Mouse (Mus musculus): Measurements from ENCODE around the gene Tuba3a. TPM values are rescaled to one million over a fixed set of nuclear protein-coding genes. Genes with fewer than 3 reads are reported as not detected.
A peak's percentile ranks its signal among the peaks of the same experiment; 100 is the strongest.

Gene Tuba3a
- polyA plus RNA-seq, 1 experiment from 2014 or later = not detected

GRCm38 (mm10) chr6:125265239-125265638 is 20.6 kb downstream of the Tuba3a start:
- Histone ChIP-seq H3K9me3 (replicated peaks) (no peaks in the 10 kb centered on the region), H3K9ac (no peak overlapping the region), H3K4me2 (no peak overlapping the region), H3K4me1 (replicated peaks) (no peaks in the 10 kb centered on the region), H3K4me3 (replicated peaks) (no peak overlapping the region), H3K27ac (replicated peaks) (no peak overlapping the region), H3K27me3 (no peaks in the 10 kb centered on the region), H3K36me3 (replicated peaks) (no peaks in the 10 kb centered on the region)
- WGBS (ENCODE audit: insufficient replicate concordance) = 42% methylated on average over 10 of the region's 10 CpGs
- ATAC-seq (ENCODE audit: insufficient read depth) = no peak

- H3K27ac ChIP-seq (replicated peaks) = no peak overlapping the region
- no peak overlapping the region for H3K9ac ChIP-seq
- H3K4me3 ChIP-seq (replicated peaks) = no peak overlapping the region
- no peaks in the 10 kb centered on the region for H3K27me3 ChIP-seq
- no peak for ATAC-seq (ENCODE audit: insufficient read depth)
- H3K36me3 ChIP-seq (replicated peaks) = no peaks in the 10 kb centered on the region
- H3K4me2 ChIP-seq = no peak overlapping the region
- no peaks in the 10 kb centered on the region for H3K4me1 ChIP-seq (replicated peaks)
- WGBS (ENCODE audit: insufficient replicate concordance) = 72% methylated on average over 9 of the region's 9 CpGs
- H3K9me3 ChIP-seq (replicated peaks) = no peaks in the 10 kb centered on the region
These were observed 21.6 kb downstream of the Tuba3a start for GRCm38 (mm10) chr6:125264219-125264618.

- Histone ChIP-seq H3K4me2 (no peak overlapping the region), H3K36me3 (replicated peaks) (no peaks in the 10 kb centered on the region), H3K9me3 (replicated peaks) (no peaks in the 10 kb centered on the region), H3K4me3 (replicated peaks) (no peak overlapping the region), H3K27ac (replicated peaks) (no peak overlapping the region), H3K27me3 (no peaks in the 10 kb centered on the region), H3K4me1 (replicated peaks) (no peaks in the 10 kb centered on the region), H3K9ac (no peak overlapping the region)
- ATAC-seq (ENCODE audit: insufficient read depth) = no peak
- 63% methylated on average over 10 of the region's 10 CpGs for WGBS (ENCODE audit: insufficient replicate concordance)
These were observed 25.8 kb downstream of the Tuba3a start for GRCm38 (mm10) chr6:125260006-125260555.

GRCm38 (mm10) chr6:125256222-125256966 is 29.4 kb downstream of the Tuba3a start:
- Histone ChIP-seq H3K4me2 (no peak overlapping the region), H3K36me3 (replicated peaks) (no peaks in the 10 kb centered on the region), H3K27me3 (no peaks in the 10 kb centered on the region), H3K4me3 (replicated peaks) (no peak overlapping the region), H3K27ac (replicated peaks) (no peak overlapping the region), H3K9me3 (replicated peaks) (no peaks in the 10 kb centered on the region), H3K9ac (no peak overlapping the region), H3K4me1 (replicated peaks) (0 out of 2 replicates have a peak, but pooled peaks cover 3% of the 10 kb centered on the region)
- 52% methylated on average over 8 of the region's 8 CpGs for WGBS (ENCODE audit: insufficient replicate concordance)
- no peak for ATAC-seq (ENCODE audit: insufficient read depth)

- no peak overlapping the region for H3K4me3 ChIP-seq (replicated peaks)
- H3K4me2 ChIP-seq = no peak overlapping the region
- H3K4me1 ChIP-seq (replicated peaks) = 0 out of 2 replicates have a peak, but pooled peaks cover 3% of the 10 kb centered on the region
- no peaks in the 10 kb centered on the region for H3K9me3 ChIP-seq (replicated peaks)
- H3K9ac ChIP-seq = no peak overlapping the region
- 67% methylated on average over 7 of the region's 7 CpGs for WGBS (ENCODE audit: insufficient replicate concordance)
- no peaks in the 10 kb centered on the region for H3K27me3 ChIP-seq
- no peak for ATAC-seq (ENCODE audit: insufficient read depth)
- H3K27ac ChIP-seq (replicated peaks) = no peak overlapping the region
- no peaks in the 10 kb centered on the region for H3K36me3 ChIP-seq (replicated peaks)
These were observed 30.3 kb downstream of the Tuba3a start for GRCm38 (mm10) chr6:125255516-125256044.

GRCm38 (mm10) chr6:125253863-125254715 is 31.8 kb downstream of the Tuba3a start:
- peak overlapping the region; percentile 27 for H3K4me2 ChIP-seq
- H3K9me3 ChIP-seq (replicated peaks) = no peaks in the 10 kb centered on the region
- no peak for ATAC-seq (ENCODE audit: insufficient read depth)
- no peak overlapping the region for H3K9ac ChIP-seq
- WGBS (ENCODE audit: insufficient replicate concordance) = 27% methylated on average over 14 of the region's 14 CpGs
- 0 out of 2 replicates have a peak, but pooled peaks cover 3% of the 10 kb centered on the region for H3K4me1 ChIP-seq (replicated peaks)
- no peaks in the 10 kb centered on the region for H3K36me3 ChIP-seq (replicated peaks)
- no peak overlapping the region for H3K27ac ChIP-seq (replicated peaks)
- H3K4me3 ChIP-seq (replicated peaks) = no peak overlapping the region
- no peaks in the 10 kb centered on the region for H3K27me3 ChIP-seq

- 73% methylated on average over 8 of the region's 8 CpGs for WGBS (ENCODE audit: insufficient replicate concordance)
- Histone ChIP-seq H3K4me3 (replicated peaks) (no peak overlapping the region), H3K36me3 (replicated peaks) (no peaks in the 10 kb centered on the region), H3K9ac (no peak overlapping the region), H3K27ac (replicated peaks) (no peak overlapping the region), H3K4me2 (no peak overlapping the region), H3K4me1 (replicated peaks) (0 out of 2 replicates have a peak, but pooled peaks cover 3% of the 10 kb centered on the region), H3K9me3 (replicated peaks) (no peaks in the 10 kb centered on the region), H3K27me3 (no peaks in the 10 kb centered on the region)
- ATAC-seq (ENCODE audit: insufficient read depth) = no peak
These were observed 33.1 kb downstream of the Tuba3a start for GRCm38 (mm10) chr6:125252711-125253110.

GRCm38 (mm10) chr6:125252285-125252684 is 33.6 kb downstream of the Tuba3a start:
- Histone ChIP-seq H3K4me2 (no peak overlapping the region), H3K9me3 (replicated peaks) (no peaks in the 10 kb centered on the region), H3K4me1 (replicated peaks) (0 out of 2 replicates have a peak, but pooled peaks cover 3% of the 10 kb centered on the region), H3K36me3 (replicated peaks) (no peaks in the 10 kb centered on the region), H3K4me3 (replicated peaks) (no peak overlapping the region), H3K27me3 (no peaks in the 10 kb centered on the region), H3K27ac (replicated peaks) (no peak overlapping the region), H3K9ac (no peak overlapping the region)
- WGBS (ENCODE audit: insufficient replicate concordance) = 43% methylated on average over 3 of the region's 3 CpGs
- no peak for ATAC-seq (ENCODE audit: insufficient read depth)

- H3K36me3 ChIP-seq (replicated peaks) = no peaks in the 10 kb centered on the region
- no peak overlapping the region for H3K4me3 ChIP-seq (replicated peaks)
- no peak overlapping the region for H3K27ac ChIP-seq (replicated peaks)
- H3K27me3 ChIP-seq = no peaks in the 10 kb centered on the region
- no peak for ATAC-seq (ENCODE audit: insufficient read depth)
- H3K9me3 ChIP-seq (replicated peaks) = no peaks in the 10 kb centered on the region
- no peak overlapping the region for H3K4me2 ChIP-seq
- 25% methylated on average over 1 of the region's 1 CpGs for WGBS (ENCODE audit: insufficient replicate concordance)
- H3K9ac ChIP-seq = no peak overlapping the region
- H3K4me1 ChIP-seq (replicated peaks) = no peaks in the 10 kb centered on the region
These were observed 41.3 kb downstream of the Tuba3a start for GRCm38 (mm10) chr6:125244551-125244950.

- Histone ChIP-seq H3K9ac (no peak overlapping the region), H3K9me3 (replicated peaks) (no peaks in the 10 kb centered on the region), H3K4me3 (replicated peaks) (no peak overlapping the region), H3K36me3 (replicated peaks) (no peaks in the 10 kb centered on the region), H3K4me2 (no peak overlapping the region), H3K4me1 (replicated peaks) (0 out of 2 replicates have a peak, but pooled peaks cover 3% of the 10 kb centered on the region), H3K27me3 (no peaks in the 10 kb centered on the region), H3K27ac (replicated peaks) (no peak overlapping the region)
- WGBS (ENCODE audit: insufficient replicate concordance) = 36% methylated on average over 8 of the region's 8 CpGs
- no peak for ATAC-seq (ENCODE audit: insufficient read depth)
These were observed 44.3 kb downstream of the Tuba3a start for GRCm38 (mm10) chr6:125241566-125241965.

GRCm38 (mm10) chr6:125240617-125241016 is 45.2 kb downstream of the Tuba3a start:
- Histone ChIP-seq H3K27ac (replicated peaks) (no peak overlapping the region), H3K36me3 (replicated peaks) (no peaks in the 10 kb centered on the region), H3K27me3 (no peaks in the 10 kb centered on the region), H3K4me1 (replicated peaks) (0 out of 2 replicates have a peak, but pooled peaks cover 3% of the 10 kb centered on the region), H3K4me3 (replicated peaks) (no peak overlapping the region), H3K9ac (no peak overlapping the region), H3K4me2 (no peak overlapping the region), H3K9me3 (replicated peaks) (no peaks in the 10 kb centered on the region)
- WGBS (ENCODE audit: insufficient replicate concordance) = 55% methylated on average over 5 of the region's 5 CpGs
- no peak for ATAC-seq (ENCODE audit: insufficient read depth)
